Mouse (Mus musculus): ENCODE data around the gene Gm45808.

Gm45808 gene

DNA sequence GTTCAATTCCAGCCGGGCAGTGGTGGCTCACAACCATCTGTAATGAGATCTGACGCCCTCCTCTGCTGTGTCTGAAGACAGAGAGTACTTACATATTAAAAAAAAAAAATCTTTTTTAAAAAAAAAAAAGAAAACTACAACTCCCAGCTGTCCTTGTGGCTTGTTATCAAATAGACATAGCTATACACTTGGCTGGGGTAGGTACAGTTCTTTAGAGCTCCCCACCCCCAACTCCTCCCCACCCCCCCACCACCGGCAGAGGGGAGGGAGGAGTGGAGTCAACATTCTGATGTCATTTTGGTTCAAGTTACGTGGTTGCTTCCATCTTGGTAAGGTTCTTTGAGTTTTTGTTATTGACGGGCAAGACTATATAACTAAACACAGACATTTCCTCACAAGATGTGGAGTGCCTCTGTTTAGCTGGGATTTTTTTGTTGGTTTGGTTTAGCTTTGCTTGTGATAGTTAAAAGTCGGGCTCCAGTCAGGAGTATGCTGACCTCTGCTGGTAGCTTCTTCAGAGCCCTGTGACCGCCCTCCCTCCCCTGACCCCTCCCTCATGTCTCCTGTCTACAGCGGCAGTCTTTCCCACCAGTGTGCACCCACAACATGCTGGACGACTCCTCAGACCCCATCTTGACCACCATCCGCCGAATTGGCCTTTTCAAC, 39.2 kb downstream of the Gm45808 start:
- peak; percentile 23 for DNase-seq

GRCm38 (mm10) chr7:45446589-45446988, 40.0 kb downstream of the Gm45808 start:
- no peak for DNase-seq

DNA sequence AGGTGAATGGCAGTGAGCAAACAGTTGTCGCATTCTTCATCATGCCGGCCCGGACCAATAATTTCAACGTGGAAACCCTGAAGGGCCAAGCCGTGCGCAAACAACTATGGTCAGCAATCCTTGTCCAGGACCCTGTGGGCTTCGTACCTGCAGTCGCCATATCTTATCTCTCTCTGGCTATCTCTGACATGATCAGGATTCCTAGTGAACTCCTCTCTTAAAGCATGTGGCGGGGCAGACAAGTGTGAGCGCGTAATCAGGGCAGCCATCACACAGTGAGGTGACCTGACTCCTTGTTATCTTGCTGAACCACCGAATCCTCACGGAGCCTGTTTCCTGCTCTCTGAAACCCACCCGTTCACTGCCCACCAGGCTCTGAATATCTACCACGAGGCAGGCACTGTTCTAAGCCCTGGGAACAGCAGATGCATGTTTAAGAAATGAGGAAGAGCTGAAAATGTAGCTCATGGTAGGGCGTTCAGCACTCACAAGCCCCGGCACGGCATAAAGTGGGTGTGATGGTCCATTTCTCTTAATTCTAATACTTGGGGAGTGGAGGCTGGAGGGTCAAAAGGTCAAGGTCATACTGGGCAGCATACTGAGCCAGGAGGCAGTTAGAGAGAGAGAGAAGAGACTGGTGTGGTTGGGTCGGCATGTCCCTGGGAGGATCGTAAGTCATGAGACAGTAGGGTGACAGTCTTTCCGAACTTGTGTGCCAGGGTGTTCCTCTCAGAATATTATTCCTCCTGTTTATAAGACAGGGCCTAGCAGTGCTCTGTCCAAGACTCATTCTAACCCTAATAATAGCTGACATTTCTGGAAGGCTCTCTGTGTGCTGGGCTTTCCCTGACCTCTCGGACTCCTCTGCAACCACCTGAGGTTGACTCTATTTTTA, 42.8 kb downstream of the Gm45808 start:
- DNase-seq: no peak

DNA sequence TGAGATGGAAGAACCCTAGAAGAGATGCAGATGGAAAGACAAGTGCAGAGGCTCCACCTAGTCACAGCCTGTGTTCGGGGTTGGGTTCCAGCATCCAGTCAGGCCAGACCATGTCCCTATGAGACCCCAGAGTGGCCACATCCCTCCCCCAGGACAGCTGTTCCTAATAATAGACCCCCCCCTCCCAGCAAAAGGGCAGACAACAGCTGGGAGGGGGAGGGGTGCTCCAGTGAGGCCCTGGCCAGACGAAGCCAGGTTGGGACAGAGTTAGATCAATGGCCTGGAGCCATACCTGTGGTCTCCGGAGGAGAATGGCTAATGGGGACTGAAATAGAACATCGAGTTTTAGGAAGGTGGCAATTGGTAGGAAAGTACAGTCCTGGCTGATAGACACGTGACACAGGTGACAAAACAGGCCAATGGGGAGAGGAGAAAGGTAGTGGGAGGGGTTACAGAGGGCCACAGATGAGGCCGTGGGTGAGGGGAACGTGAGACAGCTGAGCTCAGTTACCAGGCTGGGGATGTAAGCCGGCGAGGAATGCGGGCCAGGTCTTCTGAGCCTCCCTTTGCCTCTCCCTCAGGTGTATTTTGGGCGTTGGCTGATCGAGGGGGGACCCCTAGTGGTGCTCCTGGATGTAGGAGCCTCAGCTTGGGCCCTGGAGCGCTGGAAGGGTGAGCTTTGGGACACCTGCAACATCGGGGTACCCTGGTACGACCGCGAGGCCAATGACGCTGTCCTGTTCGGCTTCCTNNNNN, 48.9 kb downstream of the Gm45808 start, which contains the start of gene Ruvbl2:
Ruvbl2 (minus strand) TSS at position 576 of the 756 bp plus-strand sequence.
- DNase-seq: peak; percentile 69

DNA sequence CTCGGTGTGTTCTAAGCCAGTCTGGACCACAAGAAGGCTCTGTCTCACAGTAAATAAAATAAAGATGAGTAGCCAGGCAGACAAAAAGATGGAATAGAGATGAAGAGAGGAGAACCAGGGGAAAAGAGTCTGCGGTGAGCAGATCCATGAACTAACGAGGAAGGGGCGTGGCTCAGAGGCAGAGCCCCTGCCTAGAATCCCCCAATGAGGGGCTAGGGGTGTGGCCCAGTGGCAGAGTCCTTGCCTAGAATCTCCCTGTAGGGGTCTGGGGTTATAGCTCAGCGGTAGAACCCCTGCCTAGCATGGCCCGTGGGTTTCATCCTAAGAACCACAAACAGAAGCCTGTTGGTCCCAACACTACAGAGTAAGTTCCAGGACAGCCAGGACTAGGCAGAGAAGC, 49.6 kb downstream of the Gm45808 start:
- DNase-seq: no peak

DNA sequence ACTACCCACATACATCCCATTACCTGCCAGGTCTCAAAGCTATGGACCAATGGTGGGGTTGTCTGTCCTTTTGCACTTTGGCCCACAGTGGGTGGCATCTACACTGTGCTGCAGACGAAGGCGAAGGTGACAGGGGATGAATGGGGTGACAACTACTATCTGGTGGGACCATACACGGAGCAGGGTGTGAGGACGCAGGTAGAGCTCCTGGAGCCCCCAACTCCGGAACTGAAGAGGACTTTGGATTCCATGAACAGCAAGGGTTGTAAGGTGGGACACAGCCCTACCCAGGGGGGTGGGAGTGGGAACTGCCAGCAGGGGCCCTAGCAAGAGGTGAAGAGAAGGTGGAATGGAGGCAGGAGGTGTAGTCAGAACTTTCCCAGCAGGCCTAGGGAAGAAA, 50.2 kb downstream of the Gm45808 start:
- no peak for DNase-seq

GRCm38 (mm10) chr7:45435038-45435437, 51.6 kb downstream of the Gm45808 start:
- no peak for DNase-seq

DNA sequence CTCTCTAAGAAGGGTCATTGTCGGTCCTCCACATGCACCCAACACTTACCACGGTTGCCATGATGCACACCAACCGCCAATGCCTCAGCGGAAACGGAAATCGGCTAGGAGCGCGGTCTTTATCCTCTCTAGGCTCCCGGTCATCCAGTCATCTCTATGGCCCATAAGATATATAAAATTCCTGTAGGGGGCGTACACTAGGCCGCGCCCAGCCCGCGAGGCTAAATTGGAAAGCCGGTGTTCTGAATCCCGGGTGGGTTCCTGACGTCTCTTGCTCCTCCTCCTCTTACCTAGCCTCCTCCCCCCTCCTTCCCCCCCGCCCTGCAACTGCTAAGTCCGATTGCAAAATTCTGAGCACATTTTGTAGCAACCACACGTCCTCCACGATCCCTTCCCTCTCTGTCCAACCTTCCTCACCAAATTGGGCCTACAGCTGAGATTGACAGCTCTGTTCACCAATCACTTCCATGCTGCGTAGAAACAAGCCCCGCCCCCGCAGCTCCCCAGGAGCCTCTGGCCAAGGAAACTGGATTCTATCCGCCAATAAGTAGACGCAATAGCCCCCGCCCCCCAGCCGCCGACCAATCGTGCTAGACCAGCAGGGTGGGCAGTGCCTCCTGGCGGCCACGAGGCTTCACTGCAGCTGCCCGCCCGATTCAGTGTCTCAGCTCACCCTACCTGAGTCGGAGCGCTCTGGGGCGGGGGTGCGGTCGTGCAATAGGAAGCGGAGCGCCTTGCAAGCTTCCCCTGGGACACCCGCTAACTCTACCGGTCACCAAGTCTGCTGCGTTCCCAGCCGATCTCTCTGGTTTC, 52.2 kb downstream of the Gm45808 start, which contains the start of gene Gys1:
Gys1 (plus strand) TSS at position 642 of the 813 bp plus-strand sequence.
- DNase-seq: peak; percentile 100

GRCm38 (mm10) chr7:45433835-45434202, 52.8 kb downstream of the Gm45808 start:
- no peak for DNase-seq

- DNase-seq: no peak
Measured at GRCm38 (mm10) chr7:45426556-45426955, 60.1 kb downstream of the Gm45808 start.

GRCm38 (mm10) chr7:45421194-45421593, 65.4 kb downstream of the Gm45808 start:
- no peak for DNase-seq

DNA sequence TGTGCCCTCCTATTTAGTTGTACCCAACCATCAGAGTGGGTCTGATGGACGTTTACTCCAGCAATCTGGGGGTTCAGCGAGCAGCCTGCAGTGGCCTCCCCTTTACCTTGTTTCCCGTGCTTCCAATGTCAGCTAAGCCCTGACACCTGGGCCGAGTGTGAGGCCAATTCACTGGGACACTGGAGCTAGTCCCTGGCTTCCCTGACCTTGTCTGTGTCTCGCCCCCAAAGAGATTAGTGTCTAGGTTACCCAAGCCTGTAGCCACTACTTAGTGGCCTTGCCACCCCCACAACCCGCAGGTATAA, 66.0 kb downstream of the Gm45808 start, which contains the start of gene Lhb:
Lhb (plus strand) TSS at position 206 of the 305 bp plus-strand sequence.
- DNase-seq: no peak

DNA sequence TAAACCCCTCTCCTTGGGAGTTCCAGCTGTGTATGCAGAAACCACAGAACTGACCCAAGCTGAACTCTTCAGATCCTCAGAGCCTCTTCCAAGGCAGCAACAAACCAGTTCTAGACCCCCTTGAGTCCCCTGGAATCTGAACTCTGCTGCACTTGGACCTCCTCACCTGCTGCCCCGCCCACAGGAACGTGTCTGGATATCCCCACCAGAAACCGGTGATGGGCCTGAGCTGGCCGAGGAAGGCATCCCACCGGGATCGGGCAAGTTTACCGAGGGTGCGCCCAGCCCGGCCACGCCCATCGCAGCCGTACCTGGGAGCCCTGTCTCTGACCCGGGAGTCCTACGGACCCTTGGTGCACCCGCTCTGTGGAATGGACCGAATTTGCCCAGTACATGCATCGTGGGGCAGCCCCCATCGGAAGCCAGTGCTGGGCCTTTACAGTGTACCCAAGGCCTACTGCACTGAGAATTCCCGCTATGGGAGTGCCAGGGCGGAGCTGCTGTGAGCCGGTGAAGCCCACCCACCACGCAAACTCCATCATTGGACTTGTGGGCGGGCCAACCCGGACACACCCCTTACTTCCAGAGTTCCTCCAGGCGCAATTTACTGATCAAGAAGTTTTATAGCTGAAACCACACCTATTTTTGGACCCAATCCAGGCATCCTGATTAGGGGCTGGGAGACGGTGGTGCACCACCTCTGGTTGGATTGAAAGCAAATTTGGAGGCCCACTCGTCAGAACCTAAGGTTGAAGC, 66.6 kb downstream of the Gm45808 start:
- DNase-seq: no peak

DNA sequence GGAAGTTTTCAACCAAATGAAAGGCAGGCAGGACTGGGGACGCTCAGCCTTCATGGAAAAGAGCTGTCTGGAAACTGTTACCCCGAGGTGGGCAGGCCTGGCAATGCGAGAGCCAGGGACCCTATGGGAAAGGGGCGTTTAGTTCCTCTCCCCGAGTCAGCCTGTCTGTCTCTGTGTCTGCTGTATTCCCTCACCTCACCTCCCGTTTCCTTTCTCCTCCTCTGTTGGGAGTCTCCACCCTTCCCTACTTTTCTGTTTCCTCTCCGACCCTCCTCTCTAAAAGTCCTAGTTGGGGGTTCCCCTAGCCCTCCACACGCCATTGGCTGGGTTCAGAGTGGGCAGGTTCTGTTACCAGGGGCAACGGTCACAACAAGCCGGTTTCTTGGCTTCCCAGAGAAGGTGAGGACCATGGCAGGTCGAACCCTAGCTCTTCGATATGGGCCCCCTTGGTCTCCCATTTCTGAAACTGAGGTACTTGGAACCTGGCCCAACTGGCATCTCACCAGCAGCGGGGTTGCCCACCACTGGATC, 68.6 kb downstream of the Gm45808 start:
- no peak for DNase-seq

Data from kidney, adult 11 months (tissue).